Mouse (Mus musculus) heart, postnatal 0 days (tissue): ENCODE measurements around the gene Gm9918. TPM values are rescaled to one million over a fixed set of nuclear protein-coding genes. Genes with fewer than 3 reads are reported as not detected.

Source experiments
- ATAC-seq: fragments of 200-750 bp; cut with Nextera tagmentation; 2 replicates; pipeline ENCODE4 v1.8.0; 2017; ENCODE audit warnings: low read depth, moderate number of reproducible peaks, moderate library complexity; ENCODE audit not compliant: insufficient read depth
- DNase-seq: peaks from one replicate; pipeline ENCODE4 v3.0.0-alpha.2; 2016; ENCODE audit warnings: low spot score
- H3K27ac ChIP-seq: fragments of 300-500 bp; sonication (generic); 2 replicates; pipeline ENCODE4 v1.5.1; 2014; ENCODE audit warnings: low read depth, mild to moderate bottlenecking
- H3K27me3 ChIP-seq: fragments of 300-500 bp; sonication (generic); 2 replicates; pipeline ENCODE4 v1.6.1; 2014; ENCODE audit warnings: low read length, mixed read lengths; ENCODE audit not compliant: control insufficient read depth, insufficient read depth
- H3K36me3 ChIP-seq: fragments of 300-500 bp; sonication (generic); replicated peaks from 2 replicates; pipeline ENCODE4 v1.6.1; 2014; ENCODE audit warnings: low read length, mixed read lengths; ENCODE audit not compliant: control insufficient read depth, insufficient read depth
- H3K4me1 ChIP-seq: fragments of 300-500 bp; sonication (generic); 2 replicates; pipeline ENCODE4 v1.6.1; 2014; ENCODE audit warnings: antibody characterized with exemption; ENCODE audit not compliant: control insufficient read depth, insufficient read depth
- H3K4me2 ChIP-seq: fragments of 300-500 bp; sonication (generic); 2 replicates; pipeline ENCODE4 v1.6.1; 2014; ENCODE audit warnings: low read depth, mild to moderate bottlenecking, low read length, moderate library complexity
- H3K4me3 ChIP-seq: fragments of 300-500 bp; sonication (generic); 2 replicates; pipeline ENCODE4 v1.5.1; 2014; ENCODE audit warnings: low read depth, low read length
- H3K9ac ChIP-seq: fragments of 300-500 bp; sonication (generic); replicated peaks from 2 replicates; pipeline ENCODE4 v1.6.1; 2014; ENCODE audit warnings: low read depth, low read length, mixed read lengths
- H3K9me3 ChIP-seq: fragments of 300-500 bp; sonication (generic); replicated peaks from 2 replicates; pipeline ENCODE4 v1.6.1; 2016; ENCODE audit warnings: low read length; ENCODE audit not compliant: control insufficient read depth
- CTCF ChIP-seq: IDR thresholded peaks from 2 replicates; pipeline ENCODE4 v1.5.1; 2016; ENCODE audit warnings: antibody characterized with exemption, control low read depth, low read depth
- EP300 ChIP-seq: IDR thresholded peaks from 2 replicates; pipeline ENCODE4 v1.6.1; 2016; ENCODE audit warnings: antibody characterized with exemption, low read depth
- WGBS: fragments of 180-500 bp; shearing (Covaris S2); extraction: QIAGEN DNeasy Blood & Tissue Kit; methylation state at CpG from one replicate; pipeline ENCODE4 v1.1.7; 2014; 5-methylcytosine and 5-hydroxymethylcytosine counted together
- polyA plus RNA-seq: library from polyadenylated mRNA; unstranded; fragments of >200 nt; fragmentation: Nextera tagmentation; extraction: Ambion mirVana; gene quantifications from 2 replicates; pipeline ENCODE4 v1.2.1, GENCODE M21; 2015
- total RNA-seq: library from RNA; depleted of rRNA; stranded (reverse); fragments of >200 nt; gene quantifications from 2 replicates; pipeline ENCODE4 v1.2.3, GENCODE M21; 2014; ENCODE audit warnings: low replicate concordance

Gene Gm9918
- total and polyA plus RNA-seq, 2 experiments from 2014 or later = not detected

DNA sequence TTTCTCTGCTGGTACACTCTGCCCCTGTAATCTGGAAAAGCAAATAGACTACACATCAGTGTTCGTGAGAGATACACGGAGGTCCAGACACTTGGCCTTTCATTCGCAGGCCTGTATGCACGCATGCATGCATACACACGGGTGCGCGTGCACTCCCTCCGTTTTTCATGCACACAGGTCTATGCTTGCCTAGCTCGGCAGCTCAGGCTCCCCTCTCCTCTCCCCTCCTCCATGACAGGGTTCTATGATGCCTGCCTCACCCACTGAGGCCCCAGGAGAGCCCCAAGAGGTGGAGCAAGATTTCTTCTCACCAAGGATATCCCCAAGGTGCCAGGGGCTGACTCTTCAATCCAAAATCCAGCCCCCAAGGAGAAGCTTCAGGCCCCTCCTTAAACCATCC lies 20.4 kb upstream of the Gm9918 start:
- Histone ChIP-seq H3K36me3 (no peaks in the 10 kb centered on the region), H3K27ac (peak overlapping the region; percentile 57), H3K27me3 (peaks cover 17% of the 10 kb centered on the region; the same call in 1 of the 2 replicates), H3K4me2 (no peak overlapping the region), H3K4me1 (0 out of 2 replicates have a peak, but pooled peaks cover 10% of the 10 kb centered on the region), H3K4me3 (no peak overlapping the region), H3K9me3 (no peaks in the 10 kb centered on the region), H3K9ac (no peak overlapping the region)
- no peak for DNase-seq
- WGBS = 59% methylated on average over 9 of the region's 9 CpGs
- no peak for ATAC-seq
- TF ChIP-seq EP300 (no peak), CTCF (no peak)

DNA sequence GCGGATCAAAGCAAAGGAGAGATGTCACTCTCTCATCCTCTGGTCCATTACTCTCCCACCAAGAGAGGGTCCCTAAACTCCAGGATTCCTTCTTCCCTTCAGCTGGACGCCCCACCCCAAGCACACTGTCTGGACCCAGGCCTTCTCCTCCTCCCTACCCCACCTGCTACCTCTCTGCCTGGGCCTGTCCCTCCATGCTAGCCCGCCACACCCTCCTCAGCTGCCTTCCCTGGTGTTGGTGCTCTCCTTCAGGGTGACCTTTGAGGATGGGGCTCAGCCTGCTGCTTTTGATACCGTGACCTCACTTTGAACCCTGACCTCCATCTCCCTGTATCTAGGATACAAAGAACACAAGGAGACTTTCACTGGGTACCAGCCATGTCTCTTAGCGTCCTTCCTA lies 19.8 kb upstream of the Gm9918 start:
- DNase-seq (no peak), ATAC-seq (no peak)
- H3K27me3 ChIP-seq = peaks cover 23% of the 10 kb centered on the region

DNA sequence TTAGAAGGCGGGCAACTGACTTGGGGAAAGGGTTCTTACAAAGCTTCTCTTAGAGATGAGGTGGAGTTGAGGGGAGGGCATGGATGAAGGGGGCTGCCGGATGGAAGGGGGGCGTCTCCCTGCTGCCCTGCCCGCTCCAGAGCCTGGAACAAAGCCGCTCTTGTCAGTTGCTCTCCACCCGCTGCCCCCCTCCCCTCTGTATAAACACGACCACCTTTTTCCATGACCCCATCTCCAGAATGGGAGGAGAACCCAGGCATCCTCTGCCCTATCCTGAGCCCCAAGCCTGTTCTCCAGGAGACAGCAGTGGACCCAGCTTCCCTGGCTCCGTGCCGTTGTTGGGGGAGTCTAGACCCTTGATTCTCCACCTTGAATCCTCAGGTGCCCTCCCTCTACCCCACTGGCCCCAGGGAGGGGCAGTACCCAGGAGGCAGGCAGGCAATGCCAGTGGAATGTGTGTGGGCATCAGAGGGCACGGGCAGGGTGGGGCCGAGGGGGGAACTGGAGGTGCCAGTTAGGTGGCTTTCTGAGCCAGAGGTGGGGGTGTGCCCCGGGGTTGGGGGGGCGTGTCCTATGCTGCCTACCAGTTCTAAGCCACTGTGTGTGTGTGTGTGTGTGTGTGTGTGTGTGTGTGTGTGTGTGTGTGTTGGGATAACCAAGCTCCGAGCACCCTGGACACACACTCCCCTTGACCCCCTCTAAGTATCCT lies 14.7 kb upstream of the Gm9918 start:
- Histone ChIP-seq H3K36me3 (no peaks in the 10 kb centered on the region), H3K4me3 (no peak overlapping the region), H3K4me2 (no peak overlapping the region), H3K27ac (no peak overlapping the region), H3K9me3 (no peaks in the 10 kb centered on the region), H3K4me1 (peaks cover 6% of the 10 kb centered on the region; the same call in 1 of the 2 replicates), H3K27me3 (peaks cover 64% of the 10 kb centered on the region), H3K9ac (no peak overlapping the region)
- DNase-seq (no peak), ATAC-seq (no peak)
- WGBS = 49% methylated on average over 14 of the region's 14 CpGs
- TF ChIP-seq CTCF = no peak
- TF ChIP-seq EP300 = no peak

More for the DNA sequence above, 19.8 kb upstream of the Gm9918 start:
- TF ChIP-seq CTCF (no peak), EP300 (no peak)
- no peak overlapping the region for H3K4me2 ChIP-seq
- H3K4me1 ChIP-seq = 0 out of 2 replicates have a peak, but pooled peaks cover 10% of the 10 kb centered on the region
- WGBS = 79% methylated on average over 5 of the region's 5 CpGs
- H3K9me3 ChIP-seq = no peaks in the 10 kb centered on the region
- no peak overlapping the region for H3K9ac ChIP-seq
- H3K27ac ChIP-seq = no peak overlapping the region
- no peaks in the 10 kb centered on the region for H3K36me3 ChIP-seq
- H3K4me3 ChIP-seq = no peak overlapping the region

DNA sequence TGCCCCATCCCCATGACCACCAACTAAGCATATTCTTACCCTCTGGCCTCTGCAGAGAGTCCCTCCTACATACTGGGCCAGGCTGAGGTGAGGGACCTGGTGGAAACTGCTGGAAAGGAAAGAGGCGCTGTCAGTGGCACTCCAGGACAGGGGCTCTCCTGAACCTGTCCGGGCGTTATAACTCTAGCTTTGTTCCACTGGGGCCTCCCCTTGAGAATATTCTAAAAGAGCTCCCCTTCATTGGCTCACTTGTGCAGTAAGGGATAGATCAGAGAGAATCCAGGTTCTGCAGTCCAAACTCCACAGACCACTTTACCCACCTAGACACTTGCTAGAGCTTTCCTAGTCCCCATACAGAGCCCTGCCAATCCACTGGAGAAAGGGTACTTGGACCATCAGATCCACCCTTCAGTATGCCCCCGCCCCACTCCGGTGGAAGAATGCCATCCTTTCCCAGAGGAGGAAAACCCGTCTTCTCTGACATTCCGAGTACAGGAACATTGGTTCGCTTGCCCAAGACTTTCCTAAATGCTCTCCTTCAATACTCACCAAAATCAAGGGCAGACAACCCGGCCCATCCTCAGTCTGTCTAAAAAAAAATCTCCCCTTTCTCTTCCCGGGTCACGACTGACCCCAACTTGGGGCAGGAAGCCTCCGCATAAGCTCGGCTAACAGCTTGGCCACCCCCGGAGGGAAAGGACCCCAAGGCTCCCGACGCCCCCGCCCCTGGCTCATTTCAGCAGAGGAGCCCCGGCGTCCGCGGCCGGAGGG lies 13.7 kb upstream of the Gm9918 start:
- DNase-seq (no peak), ATAC-seq (no peak)
- Histone ChIP-seq H3K4me2 (peak overlapping the region; percentile 96), H3K9ac (peak overlapping the region; percentile 65), H3K36me3 (no peaks in the 10 kb centered on the region), H3K4me1 (peaks cover 6% of the 10 kb centered on the region; the same call in 1 of the 2 replicates), H3K27ac (peak overlapping the region; percentile 67), H3K9me3 (no peaks in the 10 kb centered on the region), H3K27me3 (peaks cover 67% of the 10 kb centered on the region), H3K4me3 (peak overlapping the region; percentile 65)
- TF ChIP-seq CTCF (no peak), EP300 (no peak)
- WGBS = 13% methylated on average over 20 of the region's 22 CpGs

DNA sequence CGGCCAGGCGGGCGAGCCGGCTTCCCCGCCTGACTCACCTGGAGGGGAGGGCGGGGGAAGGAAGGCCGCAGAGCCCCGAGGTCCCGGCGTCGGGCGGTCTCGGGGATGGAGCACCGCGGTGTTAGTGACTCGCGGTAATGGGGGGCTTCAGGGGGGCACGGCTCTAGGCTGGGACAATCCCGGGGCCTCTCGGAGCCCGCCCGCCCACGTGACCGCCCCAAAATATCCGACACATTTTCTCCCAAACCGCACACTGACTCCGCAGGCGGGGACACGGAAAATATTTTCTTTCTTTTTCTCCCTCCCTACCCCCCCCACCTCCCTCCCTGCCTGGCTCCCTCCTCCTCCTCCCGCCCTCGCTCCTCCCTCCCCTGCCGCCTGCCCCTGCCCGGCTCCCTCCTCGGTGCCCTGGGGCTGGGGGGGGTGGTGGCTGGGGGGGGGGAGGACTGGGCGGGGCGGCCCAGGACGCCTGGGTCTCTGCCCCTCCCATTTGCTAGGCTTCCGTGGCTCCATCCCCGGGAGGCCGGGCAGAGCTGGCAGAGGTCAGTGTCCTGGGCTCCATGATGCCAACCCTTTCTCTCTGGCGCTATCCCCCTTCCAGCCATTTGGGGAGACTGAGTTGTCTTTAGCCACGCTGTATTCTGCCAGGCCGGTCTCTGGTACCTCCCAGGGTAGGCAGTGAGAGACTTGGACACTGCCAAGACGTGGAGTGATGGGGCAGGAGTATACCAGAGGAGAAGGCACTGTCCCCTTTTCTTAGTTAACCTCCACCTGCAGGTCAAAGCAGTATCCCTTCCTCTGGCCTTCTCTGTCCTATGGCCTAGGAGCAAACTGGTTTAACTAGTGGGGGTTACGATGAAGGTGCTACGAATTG lies 12.9 kb upstream of the Gm9918 start, which contains the start of gene Rarg:
TSS of gene Rarg (minus strand) at position 316 of the 874 bp plus-strand sequence.
- Histone ChIP-seq H3K4me2 (peak within 1 kb of the TSS; percentile 96), H3K36me3 (no peaks in the 10 kb centered on the region), H3K4me3 (peak within 1 kb of the TSS; percentile 65), H3K27ac (peak within 1 kb of the TSS; percentile 67), H3K9me3 (no peaks in the 10 kb centered on the region), H3K27me3 (peaks cover 70% of the 10 kb centered on the region), H3K4me1 (peaks cover 6% of the 10 kb centered on the region; the same call in 1 of the 2 replicates), H3K9ac (peak within 1 kb of the TSS; percentile 65)
- 2% methylated on average over 32 of the region's 46 CpGs for WGBS
- no peak for DNase-seq
- TF ChIP-seq EP300 = no peak
- ATAC-seq = peak; percentile 47; the same call in 1 of the 2 replicates
